Mouse (Mus musculus) kidney, postnatal 14 days (tissue): ENCODE measurements around the gene Sik1.

ENCODE experiments used
- DNase-seq: peaks from one replicate; pipeline ENCODE4 v3.0.0; 2022; ENCODE audit warnings: mixed read lengths

Sik1 gene

GRCm38 (mm10) chr17:31802272-31803017 lies 53.2 kb downstream of the Sik1 start:
- DNase-seq, result no peak

DNA sequence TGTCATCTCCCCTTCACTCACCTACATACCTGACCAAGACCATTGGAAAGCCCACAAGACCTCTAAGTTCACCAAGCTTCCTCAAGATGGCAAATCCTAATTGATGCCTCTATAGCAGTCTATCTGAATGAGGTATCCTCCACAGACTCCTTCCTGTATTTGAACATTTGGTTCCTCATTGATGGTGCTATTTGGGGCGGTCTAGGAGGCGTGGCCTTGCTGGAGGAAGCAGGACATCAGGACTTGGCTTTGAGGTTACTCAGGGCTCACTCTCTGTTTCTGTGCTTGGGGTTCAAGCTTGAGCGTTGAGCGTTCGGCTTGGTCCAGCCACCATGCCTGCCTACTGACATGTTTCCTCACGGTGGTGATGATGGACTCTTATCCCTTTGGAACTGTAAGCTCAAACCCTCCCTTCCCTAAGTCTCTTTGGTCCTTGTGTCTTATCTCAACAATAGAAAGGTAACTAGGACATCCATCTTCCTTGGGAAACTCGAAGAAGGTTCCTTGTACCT lies 54.7 kb downstream of the Sik1 start:
- DNase-seq, result no peak

- DNase-seq, result no peak
Measured at GRCm38 (mm10) chr17:31795893-31796292, 59.7 kb downstream of the Sik1 start.
